Mouse (Mus musculus): ENCODE measurements around the gene Ccser2. TPM values are rescaled to one million over a fixed set of nuclear protein-coding genes. Genes with fewer than 3 reads are reported as not detected.

Gene Ccser2
- total RNA-seq (2014; rRNA removed) (88.8 and 98.3 TPM in 2 replicates), polyA plus RNA-seq (2015; fragmentation: Nextera tagmentation; extraction: Ambion mirVana) (73.1 and 101 TPM in 2 replicates)

DNA sequence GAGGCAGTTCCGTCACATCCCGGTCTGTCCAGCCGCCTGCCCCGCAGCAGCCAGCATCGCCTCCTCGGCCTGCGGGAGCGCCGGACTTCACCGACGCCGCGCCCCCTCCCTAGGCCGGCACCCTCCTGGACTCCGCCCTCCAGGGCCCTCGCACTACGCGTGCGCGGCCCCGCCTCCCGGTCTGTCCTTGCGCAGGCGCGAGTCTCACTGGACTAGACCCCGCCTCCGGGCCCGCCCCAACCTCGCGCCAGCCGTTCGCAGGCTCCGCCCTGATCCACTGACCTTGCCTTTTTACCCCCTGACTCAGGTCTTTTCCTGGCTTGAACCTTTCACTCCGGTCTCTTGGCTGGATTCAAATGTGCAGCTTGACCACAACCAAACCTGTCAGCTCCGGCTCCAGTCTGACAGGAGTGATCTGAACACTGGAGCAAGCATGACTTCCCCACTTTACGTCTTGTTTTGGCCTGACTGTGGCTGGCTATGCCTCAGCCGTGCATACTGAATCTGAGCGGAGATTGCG lies at the start of gene Ccser2:
Ccser2 (minus strand) TSS at position 150 of the 520 bp plus-strand sequence.
- no peaks in the 10 kb centered on the region for H3K9me3 ChIP-seq (ENCODE audit: low read length)
- peaks cover 6% of the 10 kb centered on the region; the same call in 1 of the 2 replicates for H3K4me1 ChIP-seq (ENCODE audit: insufficient read depth)
- no peak for TF ChIP-seq CTCF (IDR thresholded peaks at IDR 0.05; ENCODE audit: low read depth)
- peak within 1 kb of the TSS; percentile 92 for H3K9ac ChIP-seq
- peak within 1 kb of the TSS; percentile 93 for H3K4me3 ChIP-seq (ENCODE audit: low read depth, low read length)
- DNase-seq (peak; percentile 97), ATAC-seq (peak; percentile 100)
- peak within 1 kb of the TSS; percentile 81 for H3K27ac ChIP-seq (ENCODE audit: low read depth, low read length)
- no peaks in the 10 kb centered on the region for H3K36me3 ChIP-seq (ENCODE audit: insufficient read depth)
- H3K4me2 ChIP-seq (ENCODE audit: low read depth), result peak within 1 kb of the TSS; percentile 58
- H3K27me3 ChIP-seq (ENCODE audit: insufficient read depth, low read length), result no peaks in the 10 kb centered on the region
- under 1% methylated on average over 38 of the region's 39 CpGs for WGBS

DNA sequence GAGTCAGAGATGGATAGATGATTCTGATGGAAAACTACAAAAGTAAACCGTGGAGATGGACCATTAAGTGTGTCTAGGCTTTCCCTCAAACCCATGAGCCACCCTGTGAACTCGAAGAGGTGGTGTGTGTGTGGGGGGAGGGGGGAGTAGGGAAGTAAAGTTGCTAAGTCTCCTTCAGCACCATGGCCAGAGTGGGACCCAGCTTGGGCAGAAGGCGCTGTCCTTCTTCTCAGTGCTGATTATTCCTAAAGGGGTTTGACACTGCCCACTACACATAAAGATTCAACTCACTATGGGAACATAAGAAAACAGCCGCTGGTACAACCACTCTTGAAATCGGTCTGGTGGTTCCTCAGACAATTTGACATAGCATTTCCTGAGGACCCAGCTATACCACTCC lies 47.3 kb upstream of the Ccser2 start:
- Histone ChIP-seq H3K27ac (ENCODE audit: low read depth, low read length) (no peak overlapping the region), H3K4me3 (ENCODE audit: low read depth, low read length) (no peak overlapping the region), H3K9ac (no peak overlapping the region), H3K36me3 (ENCODE audit: insufficient read depth) (no peaks in the 10 kb centered on the region), H3K27me3 (ENCODE audit: insufficient read depth, low read length) (no peaks in the 10 kb centered on the region), H3K4me1 (ENCODE audit: insufficient read depth) (no peaks in the 10 kb centered on the region), H3K9me3 (ENCODE audit: low read length) (no peaks in the 10 kb centered on the region), H3K4me2 (ENCODE audit: low read depth) (no peak overlapping the region)
- TF ChIP-seq CTCF (IDR thresholded peaks at IDR 0.05; ENCODE audit: low read depth), result no peak
- WGBS, result 45% methylated on average over 5 of the region's 5 CpGs
- no peak for ATAC-seq
- DNase-seq, result no peak

DNA sequence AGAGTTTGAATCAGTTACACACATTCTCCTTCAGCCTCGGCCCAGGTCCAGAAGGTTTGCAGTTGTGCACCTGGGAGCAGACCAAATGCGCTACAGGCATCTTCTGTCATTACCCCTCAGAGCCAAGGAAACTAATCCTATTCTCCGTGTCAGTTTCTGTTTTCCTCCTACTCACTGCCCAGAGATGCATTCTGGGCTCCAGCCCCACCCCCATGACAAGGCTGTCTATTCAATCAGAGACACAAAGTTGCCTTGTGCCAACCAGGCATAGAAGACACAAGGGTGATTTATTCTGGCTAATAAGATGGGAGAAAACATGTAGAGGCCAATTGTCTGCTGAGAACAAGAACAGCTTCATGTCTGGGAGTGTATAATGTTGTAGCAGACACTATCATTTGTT lies 45.1 kb upstream of the Ccser2 start:
- Histone ChIP-seq H3K9me3 (ENCODE audit: low read length) (no peaks in the 10 kb centered on the region), H3K36me3 (ENCODE audit: insufficient read depth) (no peaks in the 10 kb centered on the region), H3K9ac (no peak overlapping the region), H3K4me1 (ENCODE audit: insufficient read depth) (no peaks in the 10 kb centered on the region), H3K4me3 (ENCODE audit: low read depth, low read length) (no peak overlapping the region), H3K27ac (ENCODE audit: low read depth, low read length) (no peak overlapping the region), H3K4me2 (ENCODE audit: low read depth) (no peak overlapping the region), H3K27me3 (ENCODE audit: insufficient read depth, low read length) (no peaks in the 10 kb centered on the region)
- DNase-seq, result no peak
- TF ChIP-seq CTCF (IDR thresholded peaks at IDR 0.05; ENCODE audit: low read depth), result no peak
- 31% methylated on average over 3 of the region's 3 CpGs for WGBS
- ATAC-seq, result peak; percentile 55

DNA sequence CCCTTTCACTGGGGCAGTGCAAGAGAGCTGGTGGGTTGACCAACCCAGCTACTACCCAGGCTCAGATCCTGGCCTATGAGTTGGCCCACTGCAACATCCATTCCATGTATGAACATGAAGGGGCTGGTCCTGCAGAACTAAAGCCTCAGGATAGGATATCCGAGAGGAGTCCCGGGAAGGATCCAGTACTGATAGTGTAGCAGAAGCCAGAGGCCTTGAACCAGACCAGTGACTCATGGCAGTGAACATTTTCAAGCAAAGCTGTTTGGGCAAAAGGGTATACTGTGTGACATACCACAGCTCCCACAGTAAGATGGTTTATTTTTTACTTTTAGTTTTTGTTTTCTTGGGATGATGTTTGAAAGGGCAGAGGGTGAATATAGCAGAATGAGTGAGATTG lies 41.1 kb upstream of the Ccser2 start:
- H3K4me3 ChIP-seq (ENCODE audit: low read depth, low read length), result no peak overlapping the region
- no peak for ATAC-seq

DNA sequence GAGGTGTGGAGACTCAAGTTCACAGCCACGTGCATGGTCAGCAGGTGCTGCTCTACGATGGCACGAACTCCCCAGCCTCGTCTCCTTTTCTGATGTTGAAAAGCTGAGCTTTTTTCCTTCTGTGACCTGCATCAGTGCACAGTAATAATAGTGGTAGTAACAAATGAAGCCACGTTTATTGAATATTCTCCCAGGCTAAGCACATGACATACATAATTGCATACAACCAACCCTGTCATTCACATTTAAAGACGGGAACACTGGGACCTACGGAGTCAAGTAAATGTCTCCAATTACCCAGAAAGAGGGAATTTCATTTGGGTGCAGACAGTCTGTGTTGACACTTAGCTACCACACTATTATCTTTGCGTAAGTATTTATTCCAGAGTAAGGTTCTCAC lies 37.9 kb upstream of the Ccser2 start:
- 42% methylated on average over 8 of the region's 8 CpGs for WGBS
- no peaks in the 10 kb centered on the region for H3K36me3 ChIP-seq (ENCODE audit: insufficient read depth)
- DNase-seq (no peak), ATAC-seq (peak; percentile 42; the same call in 1 of the 2 replicates)
- no peak overlapping the region for H3K4me2 ChIP-seq (ENCODE audit: low read depth)
- H3K4me1 ChIP-seq (ENCODE audit: insufficient read depth), result no peaks in the 10 kb centered on the region
- TF ChIP-seq CTCF (IDR thresholded peaks at IDR 0.05; ENCODE audit: low read depth), result no peak
- H3K27me3 ChIP-seq (ENCODE audit: insufficient read depth, low read length), result no peaks in the 10 kb centered on the region
- no peak overlapping the region for H3K4me3 ChIP-seq (ENCODE audit: low read depth, low read length)
- no peaks in the 10 kb centered on the region for H3K9me3 ChIP-seq (ENCODE audit: low read length)
- H3K27ac ChIP-seq (ENCODE audit: low read depth, low read length), result no peak overlapping the region
- no peak overlapping the region for H3K9ac ChIP-seq

More for the DNA sequence above, 41.1 kb upstream of the Ccser2 start:
- Histone ChIP-seq H3K9me3 (ENCODE audit: low read length) (no peaks in the 10 kb centered on the region), H3K4me2 (ENCODE audit: low read depth) (no peak overlapping the region), H3K27ac (ENCODE audit: low read depth, low read length) (no peak overlapping the region), H3K27me3 (ENCODE audit: insufficient read depth, low read length) (no peaks in the 10 kb centered on the region), H3K9ac (no peak overlapping the region), H3K36me3 (ENCODE audit: insufficient read depth) (no peaks in the 10 kb centered on the region), H3K4me1 (ENCODE audit: insufficient read depth) (no peaks in the 10 kb centered on the region)
- no peak for TF ChIP-seq CTCF (IDR thresholded peaks at IDR 0.05; ENCODE audit: low read depth)
- WGBS, result 87% methylated on average over 2 of the region's 2 CpGs
- DNase-seq, result no peak

DNA sequence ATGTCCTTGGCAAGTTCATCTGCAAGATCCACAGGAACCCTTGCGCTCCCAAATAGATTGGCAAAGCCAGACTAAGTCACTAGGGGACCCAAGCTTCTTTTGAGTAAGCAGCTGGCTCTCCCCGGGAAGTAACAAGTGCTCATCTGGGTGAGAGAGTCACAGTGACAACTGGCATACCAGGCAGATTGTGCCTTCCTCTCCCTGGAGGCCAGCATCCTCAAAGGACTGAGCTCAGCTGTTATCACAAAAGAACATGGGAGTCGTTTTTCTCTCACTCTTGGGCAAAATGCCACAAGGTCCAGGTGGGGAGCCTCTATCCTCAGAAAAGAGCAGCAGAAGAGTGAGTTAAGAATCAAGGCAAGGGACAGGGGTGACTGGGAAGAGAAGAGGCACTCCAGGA lies 37.3 kb upstream of the Ccser2 start:
- ATAC-seq, result peak; percentile 68
- no peak overlapping the region for H3K4me2 ChIP-seq (ENCODE audit: low read depth)
- no peaks in the 10 kb centered on the region for H3K4me1 ChIP-seq (ENCODE audit: insufficient read depth)
- no peak overlapping the region for H3K4me3 ChIP-seq (ENCODE audit: low read depth, low read length)
- no peaks in the 10 kb centered on the region for H3K9me3 ChIP-seq (ENCODE audit: low read length)
- H3K36me3 ChIP-seq (ENCODE audit: insufficient read depth), result no peaks in the 10 kb centered on the region
- 24% methylated on average over 3 of the region's 3 CpGs for WGBS
- H3K27ac ChIP-seq (ENCODE audit: low read depth, low read length), result no peak overlapping the region
- peak; percentile 15 for DNase-seq
- H3K27me3 ChIP-seq (ENCODE audit: insufficient read depth, low read length), result no peaks in the 10 kb centered on the region
- TF ChIP-seq CTCF (IDR thresholded peaks at IDR 0.05; ENCODE audit: low read depth), result no peak
- H3K9ac ChIP-seq, result no peak overlapping the region

DNA sequence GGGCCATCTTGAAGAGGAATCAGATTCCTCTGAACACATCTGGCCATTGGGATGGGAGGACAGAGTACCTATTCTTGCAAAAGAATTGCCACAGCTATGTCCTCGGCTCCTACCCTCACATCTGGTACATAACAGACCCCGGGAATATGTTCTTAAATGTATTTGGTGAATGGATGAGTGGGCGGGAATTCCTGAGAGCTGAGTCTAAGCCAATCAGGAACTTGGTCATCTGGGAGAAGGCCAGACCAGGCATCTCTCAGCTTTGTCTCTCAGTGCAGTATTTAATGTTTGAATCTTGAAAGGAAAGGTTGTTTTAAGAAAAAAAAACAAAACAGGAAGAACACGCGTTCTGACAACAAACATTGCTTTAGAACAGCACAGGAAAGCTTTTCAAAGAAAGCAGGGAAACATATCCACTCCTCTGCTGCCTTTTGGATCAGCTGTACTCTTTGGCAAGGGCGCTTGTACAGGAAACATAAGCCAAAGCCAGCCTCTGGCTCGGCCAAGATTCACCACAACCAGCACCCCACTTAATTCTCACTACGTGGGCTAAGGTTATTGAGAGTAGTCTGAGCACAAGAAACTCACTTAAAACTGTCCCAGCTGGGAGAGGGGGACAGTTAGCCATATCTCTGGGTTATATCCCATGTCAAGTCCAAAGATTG lies 35.0 kb upstream of the Ccser2 start:
- Histone ChIP-seq H3K4me2 (ENCODE audit: low read depth) (no peak overlapping the region), H3K27me3 (ENCODE audit: insufficient read depth, low read length) (no peaks in the 10 kb centered on the region), H3K27ac (ENCODE audit: low read depth, low read length) (no peak overlapping the region), H3K9ac (no peak overlapping the region), H3K4me3 (ENCODE audit: low read depth, low read length) (no peak overlapping the region), H3K36me3 (ENCODE audit: insufficient read depth) (no peaks in the 10 kb centered on the region), H3K9me3 (ENCODE audit: low read length) (no peaks in the 10 kb centered on the region), H3K4me1 (ENCODE audit: insufficient read depth) (no peaks in the 10 kb centered on the region)
- TF ChIP-seq CTCF (IDR thresholded peaks at IDR 0.05; ENCODE audit: low read depth), result no peak
- WGBS, result 67% methylated on average over 8 of the region's 8 CpGs
- ATAC-seq (no peak; the same call in 1 of the 2 replicates), DNase-seq (peak; percentile 27)

All from forebrain, postnatal 0 days (tissue).